Mouse (Mus musculus): ENCODE measurements around the gene Tmem179b. TPM values are rescaled to one million over a fixed set of nuclear protein-coding genes. Genes with fewer than 3 reads are reported as not detected.

Gene Tmem179b
- 133 and 165 TPM in 2 replicates for polyA plus RNA-seq (2012; rRNA removed; ENCODE audit: low replicate concordance)

GRCm38 (mm10) chr19:8774086-8774835, at the start of gene Tmem179b:
Tmem179b (minus strand) TSS chr19:8774467.

GRCm38 (mm10) chr19:8819596-8820423, 45.5 kb upstream of the Tmem179b start, which contains the start of gene Hnrnpul2:
Hnrnpul2 (plus strand) TSS chr19:8820010.

GRCm38 (mm10) chr19:8818801-8819595, 44.7 kb upstream of the Tmem179b start, which contains the start of gene Ttc9c:
Ttc9c (minus strand) TSS chr19:8819333.

GRCm38 (mm10) chr19:8802130-8802821, 28.0 kb upstream of the Tmem179b start, which contains the start of gene Zbtb3:
Zbtb3 (plus strand) TSS chr19:8802555.

GRCm38 (mm10) chr19:8798264-8798946, 24.1 kb upstream of the Tmem179b start, which contains the start of gene Polr2g:
Polr2g (minus strand) TSS chr19:8798577.

GRCm38 (mm10) chr19:8786008-8786781, 11.9 kb upstream of the Tmem179b start, which contains the start of gene Taf6l:
Taf6l (minus strand) TSS chr19:8786417.

GRCm38 (mm10) chr19:8770567-8771270, 3.5 kb downstream of the Tmem179b start, which contains the start of gene Tmem223:
Tmem223 (plus strand) TSS chr19:8770996.

GRCm38 (mm10) chr19:8756635-8757387, 17.5 kb downstream of the Tmem179b start, which contains the start of gene Nxf1:
Nxf1 (plus strand) TSS chr19:8757073.

GRCm38 (mm10) chr19:8741243-8741869, 32.9 kb downstream of the Tmem179b start, which contains the start of gene Stx5a:
Stx5a (plus strand) TSS chr19:8741413.

GRCm38 (mm10) chr19:8740603-8741002, 33.7 kb downstream of the Tmem179b start, which contains the start of gene 1700092M07Rik:
1700092M07Rik (plus strand) TSS chr19:8740718.

GRCm38 (mm10) chr19:8735389-8736159, 38.7 kb downstream of the Tmem179b start, which contains the start of gene Wdr74:
Wdr74 (plus strand) TSS chr19:8735827.

GRCm38 (mm10) chr19:8722907-8723573, 51.2 kb downstream of the Tmem179b start, which contains the start of gene Slc3a2:
Slc3a2 (minus strand) TSS chr19:8723369.

